Mouse (Mus musculus) liver, adult 2 months (tissue): Measurements from ENCODE around the gene Stn1. TPM values are rescaled to one million over a fixed set of nuclear protein-coding genes. Genes with fewer than 3 reads are reported as not detected.
A peak's percentile ranks its signal among the peaks of the same experiment; 100 is the strongest.

Source experiments
- DNase-seq: peaks from one replicate; pipeline ENCODE4 v3.0.0-alpha.2; 2011; ENCODE audit warnings: low read depth, low spot score; ENCODE audit errors: extremely low read depth
- H3K27ac ChIP-seq: fragments of 200-500 bp; replicated peaks from 2 replicates; pipeline ENCODE4 v1.5.1; 2012; ENCODE audit warnings: low read depth, mild to moderate bottlenecking, control low read depth, inconsistent platforms, low read length; ENCODE audit not compliant: insufficient read depth
- H3K27me3 ChIP-seq: fragments of 200-500 bp; 2 replicates; pipeline ENCODE4 v1.6.1; 2012; ENCODE audit warnings: mild to moderate bottlenecking, moderate library complexity, low read length, inconsistent platforms; ENCODE audit not compliant: control insufficient read depth, insufficient read depth
- H3K36me3 ChIP-seq: fragments of 200-500 bp; 2 replicates; pipeline ENCODE4 v1.6.1; 2012; ENCODE audit warnings: low read length, inconsistent platforms; ENCODE audit not compliant: control insufficient read depth, insufficient read depth
- H3K4me1 ChIP-seq: fragments of 200-500 bp; 2 replicates; pipeline ENCODE4 v1.6.1; 2011; ENCODE audit warnings: low read length; ENCODE audit not compliant: control insufficient read depth, insufficient read depth
- H3K4me3 ChIP-seq: fragments of 200-500 bp; 2 replicates; pipeline ENCODE4 v1.5.1; 2011; ENCODE audit warnings: low read depth, mild to moderate bottlenecking, control low read depth, low read length, moderate library complexity; ENCODE audit not compliant: insufficient read depth
- H3K79me2 ChIP-seq: fragments of 200-500 bp; 2 replicates; pipeline ENCODE4 v1.6.1; 2012; ENCODE audit warnings: inconsistent platforms, mild to moderate bottlenecking, low read length, moderate library complexity; ENCODE audit not compliant: control insufficient read depth, insufficient read depth
- H3K9ac ChIP-seq: fragments of 200-500 bp; 2 replicates; pipeline ENCODE4 v1.6.1; 2012; ENCODE audit warnings: low read depth, mild to moderate bottlenecking, control low read depth, inconsistent platforms, low read length
- CTCF ChIP-seq: fragments of 200-500 bp; IDR thresholded peaks from 2 replicates; pipeline ENCODE4 v1.5.1; 2011; ENCODE audit warnings: low read depth, low read length, control low read depth
- POLR2A ChIP-seq: fragments of 200-500 bp; IDR thresholded peaks from 2 replicates; pipeline ENCODE4 v1.6.1; 2011; ENCODE audit warnings: low read length, control low read depth; ENCODE audit not compliant: insufficient read depth; ENCODE audit errors: extremely low read depth
- WGBS: fragments of 180-500 bp; shearing (Covaris S2); methylation state at CpG from one replicate; pipeline ENCODE4 v1.1.7; 2018; 5-methylcytosine and 5-hydroxymethylcytosine counted together
- polyA plus RNA-seq: library from polyadenylated mRNA; depleted of rRNA; stranded (reverse); fragments of >200 nt; gene quantifications from 2 replicates; pipeline ENCODE4 v1.2.3, GENCODE M21; 2012
- total RNA-seq: library from RNA; depleted of rRNA; stranded (reverse); fragments of >200 nt; gene quantifications from 2 replicates; pipeline ENCODE4 v1.2.3, GENCODE M21; 2014

Gene Stn1
- total and polyA plus RNA-seq, 2 experiments = 4.7 to 5.0 TPM

GRCm38 (mm10) chr19:47563715-47564114, 26.4 kb upstream of the Stn1 start:
- H3K79me2 ChIP-seq = no peaks in the 10 kb centered on the region
- no peak overlapping the region for H3K27ac ChIP-seq
- H3K9ac ChIP-seq = no peak overlapping the region
- H3K27me3 ChIP-seq = no peaks in the 10 kb centered on the region
- no peaks in the 10 kb centered on the region for H3K36me3 ChIP-seq
- no peak for DNase-seq
- no peaks in the 10 kb centered on the region for H3K4me1 ChIP-seq
- no peak for TF ChIP-seq POLR2A
- no peak for TF ChIP-seq CTCF
- WGBS = 85% methylated on average over 13 of the region's 13 CpGs
- no peak overlapping the region for H3K4me3 ChIP-seq

- no peak for DNase-seq
- Histone ChIP-seq H3K9ac (no peak overlapping the region), H3K79me2 (no peaks in the 10 kb centered on the region), H3K4me3 (no peak overlapping the region), H3K27ac (no peak overlapping the region), H3K27me3 (no peaks in the 10 kb centered on the region), H3K36me3 (no peaks in the 10 kb centered on the region), H3K4me1 (no peaks in the 10 kb centered on the region)
- 39% methylated on average over 5 of the region's 5 CpGs for WGBS
- TF ChIP-seq POLR2A = no peak
- no peak for TF ChIP-seq CTCF
These were observed 24.7 kb upstream of the Stn1 start for GRCm38 (mm10) chr19:47561996-47562441.

- 81% methylated on average over 12 of the region's 12 CpGs for WGBS
- H3K27me3 ChIP-seq = no peaks in the 10 kb centered on the region
- H3K4me3 ChIP-seq = no peak overlapping the region
- H3K4me1 ChIP-seq = no peaks in the 10 kb centered on the region
- DNase-seq = no peak
- H3K79me2 ChIP-seq = no peaks in the 10 kb centered on the region
- H3K36me3 ChIP-seq = no peaks in the 10 kb centered on the region
- TF ChIP-seq POLR2A (no peak), CTCF (no peak)
- H3K9ac ChIP-seq = no peak overlapping the region
- no peak overlapping the region for H3K27ac ChIP-seq
These were observed 23.3 kb upstream of the Stn1 start for GRCm38 (mm10) chr19:47560544-47561161.

- H3K4me1 ChIP-seq = no peaks in the 10 kb centered on the region
- no peaks in the 10 kb centered on the region for H3K79me2 ChIP-seq
- no peak overlapping the region for H3K4me3 ChIP-seq
- no peak overlapping the region for H3K9ac ChIP-seq
- H3K27ac ChIP-seq = no peak overlapping the region
- peak; percentile 19 for DNase-seq
- H3K27me3 ChIP-seq = no peaks in the 10 kb centered on the region
- no peak for TF ChIP-seq CTCF
- TF ChIP-seq POLR2A = no peak
- WGBS = 57% methylated on average over 14 of the region's 14 CpGs
- H3K36me3 ChIP-seq = no peaks in the 10 kb centered on the region
These were observed 22.6 kb upstream of the Stn1 start for GRCm38 (mm10) chr19:47559751-47560512.

GRCm38 (mm10) chr19:47559145-47559544, 21.8 kb upstream of the Stn1 start:
- no peak for TF ChIP-seq CTCF
- no peak for TF ChIP-seq POLR2A
- H3K9ac ChIP-seq = no peak overlapping the region
- WGBS = 75% methylated on average over 5 of the region's 5 CpGs
- no peaks in the 10 kb centered on the region for H3K79me2 ChIP-seq
- no peaks in the 10 kb centered on the region for H3K4me1 ChIP-seq
- no peak overlapping the region for H3K27ac ChIP-seq
- no peaks in the 10 kb centered on the region for H3K27me3 ChIP-seq
- H3K36me3 ChIP-seq = no peaks in the 10 kb centered on the region
- peak; percentile 30 for DNase-seq
- no peak overlapping the region for H3K4me3 ChIP-seq

- TF ChIP-seq CTCF (no peak), POLR2A (no peak)
- no peak overlapping the region for H3K4me3 ChIP-seq
- H3K27me3 ChIP-seq = no peaks in the 10 kb centered on the region
- no peaks in the 10 kb centered on the region for H3K79me2 ChIP-seq
- DNase-seq = no peak
- H3K27ac ChIP-seq = no peak overlapping the region
- H3K9ac ChIP-seq = no peak overlapping the region
- H3K4me1 ChIP-seq = no peaks in the 10 kb centered on the region
- H3K36me3 ChIP-seq = no peaks in the 10 kb centered on the region
- 90% methylated on average over 4 of the region's 4 CpGs for WGBS
These were observed 12.3 kb upstream of the Stn1 start for GRCm38 (mm10) chr19:47549584-47549983.
